15 mouse cellular contexts compared by ENCODE assay signal in the genomic region with DNA sequence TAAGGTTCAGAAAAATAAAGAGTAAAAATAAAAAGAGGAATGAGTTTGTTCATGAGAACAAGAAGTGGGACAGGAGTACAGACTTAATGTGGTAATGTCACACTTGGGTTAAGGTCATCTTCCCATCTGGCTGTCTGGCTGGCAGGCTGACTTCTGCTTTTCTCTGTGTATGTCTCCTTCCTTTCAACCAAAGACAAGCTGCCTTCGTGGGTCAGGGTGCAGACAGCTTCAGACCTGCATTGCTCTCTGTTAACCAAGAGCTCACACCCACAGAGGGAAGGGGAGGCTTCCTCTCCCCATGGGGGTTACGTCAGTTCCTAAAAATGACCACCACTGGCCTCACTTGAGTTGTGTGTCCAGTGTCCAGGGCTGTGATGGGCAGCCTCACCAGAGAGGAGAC. TPM values are rescaled to one million over a fixed set of nuclear protein-coding genes. Genes with fewer than 3 reads are reported as not detected.
DNase-seq lines count a peak whose midpoint lies in the region; ATAC-seq and TF ChIP-seq lines count a peak whose summit lies in the region.
"Had no signal": no experiment of that assay in that cellular context is flagged by ENCODE, and none has a peak within 500 bp of the region (broad histone marks: within the 10 kb centered on the region; RNA-seq: fewer than 3 reads in every experiment).

No protein-coding gene starts in this region.

- H3K4me3 ChIP-seq in bone marrow macrophage, adult 2 months (ENCODE audit: insufficient read depth, low read length), result no peak overlapping the region
- H3K4me3 ChIP-seq in intestine, embryonic 15.5 days (replicated peaks), result no peak overlapping the region
- H3K4me3 ChIP-seq: heart, embryonic 12.5 days; hindbrain, embryonic 13.5 days; kidney, embryonic 15.5 days; lung, embryonic 15.5 days; myocyte had no signal

- peak overlapping the region; percentile 74 for H3K27ac ChIP-seq in bone marrow macrophage, adult 2 months (ENCODE audit: insufficient read depth, low read depth, low read length)
- no peak overlapping the region for H3K27ac ChIP-seq in intestine, embryonic 15.5 days
- H3K27ac ChIP-seq: hindbrain, embryonic 13.5 days; kidney, embryonic 15.5 days; lung, embryonic 15.5 days had no signal

- no peak for TF ChIP-seq CTCF in bone marrow macrophage, adult 2 months (IDR thresholded peaks at IDR 0.05; ENCODE audit: low read depth, low read length)

- no peak for ATAC-seq in intestine, embryonic 15.5 days

- no peak for TF ChIP-seq POLR2A in bone marrow macrophage, adult 2 months (IDR thresholded peaks at IDR 0.05; ENCODE audit: borderline replicate concordance, low read depth, low read length)

- no peaks in the 10 kb centered on the region for H3K27me3 ChIP-seq in intestine, embryonic 15.5 days (replicated peaks)
- H3K27me3 ChIP-seq: heart, embryonic 12.5 days; hindbrain, embryonic 13.5 days; kidney, embryonic 15.5 days; lung, embryonic 15.5 days had no signal

- H3K9ac ChIP-seq in intestine, embryonic 15.5 days, result no peak overlapping the region
- H3K9ac ChIP-seq: heart, embryonic 12.5 days; hindbrain, embryonic 13.5 days; kidney, embryonic 15.5 days; lung, embryonic 15.5 days had no signal

- 76% methylated on average over 2 of the region's 2 CpGs for WGBS in intestine, embryonic 15.5 days

- peak; percentile 54 for DNase-seq in layer of hippocampus, adult 11-12 months (ENCODE audit: low spot score)
- DNase-seq in layer of hippocampus, postnatal 10 days (ENCODE audit: low spot score in 2 of 2), result no peak
- DNase-seq in 416B (ENCODE audit: low read depth), result peak; percentile 89
- peak; percentile 50 to 53 for DNase-seq in lung, postnatal 4 days
- DNase-seq in urinary bladder, adult 2 months (ENCODE audit: low spot score), result no peak
- no peak for DNase-seq in cerebellum, adult 8-10 months
- DNase-seq: cerebellum, postnatal 25 days; retina, postnatal 1 day had no signal

- H3K36me3 ChIP-seq in intestine, embryonic 15.5 days, result no peaks in the 10 kb centered on the region
- H3K36me3 ChIP-seq: heart, embryonic 12.5 days; hindbrain, embryonic 13.5 days; kidney, embryonic 15.5 days; lung, embryonic 15.5 days had no signal

- no peak overlapping the region for H3K4me2 ChIP-seq in intestine, embryonic 15.5 days (replicated peaks)
- H3K4me2 ChIP-seq: heart, embryonic 12.5 days; hindbrain, embryonic 13.5 days; kidney, embryonic 15.5 days; lung, embryonic 15.5 days had no signal

- peaks cover 87% of the 10 kb centered on the region for H3K4me1 ChIP-seq in bone marrow macrophage, adult 2 months (ENCODE audit: control insufficient read depth, insufficient read depth, low read length)
- 0 out of 2 replicates have a peak, but pooled peaks cover 3% of the 10 kb centered on the region for H3K4me1 ChIP-seq in intestine, embryonic 15.5 days (replicated peaks)
- H3K4me1 ChIP-seq: hindbrain, embryonic 13.5 days had no signal

- no peaks in the 10 kb centered on the region for H3K9me3 ChIP-seq in intestine, embryonic 15.5 days
- H3K9me3 ChIP-seq: heart, embryonic 12.5 days; hindbrain, embryonic 13.5 days; kidney, embryonic 15.5 days; lung, embryonic 15.5 days had no signal

RNA-seq across cellular contexts. Expression of a gene that starts 37.6 kb away (rescaled TPM):
- 10 to 100 TPM; 24.3 to 26.8 TPM for total RNA-seq in layer of hippocampus, postnatal 10 days (2021)
- polyA plus RNA-seq in bone marrow macrophage, adult 2 months (2012; ENCODE audit: insufficient read depth, insufficient read length, missing spikeins), result 52.0 and 52.1 TPM in 2 replicates
- polyA plus RNA-seq in intestine, embryonic 15.5 days (2015; fragmentation: Nextera tagmentation; extraction: Ambion mirVana), result 24.3 and 28.0 TPM in 2 replicates
- polyA plus RNA-seq in urinary bladder, adult 2 months (2012; rRNA removed), result 29.0 TPM in 2 replicates

Comparison
In these comparisons a context has a peak if more than half of its experiments do, and no peak if none do; other contexts are left out.
1. DNase-seq: peak in layer of hippocampus, adult 11-12 months (single experiment), 416B (single experiment) and lung, postnatal 4 days (2 of 2); none in layer of hippocampus, postnatal 10 days (0 of 2), urinary bladder, adult 2 months (single experiment) and cerebellum, adult 8-10 months (single experiment).